Comparison of ENCODE assay signal across 13 mouse cellular contexts in genomic region chr16:11422889-11423610, GRCm38 (mm10).
A peak's percentile ranks its signal among the peaks of the same experiment; 100 is the strongest.
DNase-seq lines count a peak whose midpoint lies in the region; ATAC-seq and TF ChIP-seq lines count a peak whose summit lies in the region.
"Had no signal": no experiment of that assay in that cellular context is flagged by ENCODE, and none has a peak within 500 bp of the region (broad histone marks: within the 10 kb centered on the region; RNA-seq: fewer than 3 reads in every experiment).

No protein-coding gene starts in this region.

- peak overlapping the region; percentile 22; the same call in 1 of the 2 replicates for H3K27ac ChIP-seq in hindbrain, postnatal 0 days
- H3K27ac ChIP-seq in hindbrain, embryonic 16.5 days (ENCODE audit: low read depth, low read length): no peak overlapping the region
- H3K27ac ChIP-seq in CH12.LX (ENCODE audit: insufficient read depth, low read depth): no peak overlapping the region
- 0 out of 2 replicates have a peak overlapping the region, but pooled peaks have one; percentile 19 for H3K27ac ChIP-seq in liver, embryonic 16.5 days (ENCODE audit: low read length)
- H3K27ac ChIP-seq: embryonic facial prominence, embryonic 13.5 days; forebrain, embryonic 13.5 days; heart, embryonic 15.5 days; hindbrain, embryonic 15.5 days; kidney, embryonic 15.5 days had no signal

- no peaks in the 10 kb centered on the region; the same call in 1 of the 2 replicates for H3K36me3 ChIP-seq in hindbrain, postnatal 0 days (ENCODE audit: insufficient read depth, low read length)
- no peaks in the 10 kb centered on the region for H3K36me3 ChIP-seq in hindbrain, embryonic 16.5 days (ENCODE audit: control insufficient read depth, insufficient read depth, low read length)
- H3K36me3 ChIP-seq in CH12.LX (replicated peaks in 1 of 2; ENCODE audit: control insufficient read depth in 1 of 2, insufficient read depth in 1 of 2, low read length in 1 of 2): peaks cover 0 to 2% of the 10 kb centered on the region in 2 experiments
- 0 out of 2 replicates have a peak, but pooled peaks cover 3% of the 10 kb centered on the region for H3K36me3 ChIP-seq in liver, embryonic 16.5 days (ENCODE audit: control insufficient read depth, insufficient read depth)
- H3K36me3 ChIP-seq: heart, embryonic 15.5 days had no signal

- no peak for TF ChIP-seq RAD21 in CH12.LX (IDR thresholded peaks at IDR 0.05; ENCODE audit: low read depth, low read length)

- no peak overlapping the region for H3K9ac ChIP-seq in hindbrain, postnatal 0 days (replicated peaks; ENCODE audit: low read length)
- H3K9ac ChIP-seq in hindbrain, embryonic 16.5 days (ENCODE audit: low read depth, low read length): no peak overlapping the region
- no peak overlapping the region for H3K9ac ChIP-seq in CH12.LX (ENCODE audit: insufficient read depth, low read depth)
- no peak overlapping the region for H3K9ac ChIP-seq in liver, embryonic 16.5 days (ENCODE audit: low read depth, low read length)
- H3K9ac ChIP-seq: embryonic facial prominence, embryonic 13.5 days; forebrain, embryonic 13.5 days; heart, embryonic 15.5 days; hindbrain, embryonic 15.5 days; kidney, embryonic 15.5 days had no signal

- peak; percentile 60 for TF ChIP-seq CTCF in hindbrain, postnatal 0 days (IDR thresholded peaks at IDR 0.05; ENCODE audit: low read depth)
- TF ChIP-seq CTCF in CH12.LX (conservative IDR thresholded peaks at IDR 0.05 in 1 of 2, IDR thresholded peaks at IDR 0.05 in 1 of 2; ENCODE audit: low read depth in 2 of 2, low read length in 2 of 2): peak; percentile 43 to 44; a peak in 3 of 4 replicates

- no peak for TF ChIP-seq EP300 in CH12.LX (IDR thresholded peaks at IDR 0.05; ENCODE audit: low read length)

- dilution Hi-C loops in CH12.LX (cut with MboI; ENCODE audit: extremely low pct_ligation_motif_present, extremely low pct_unique_long_range_greater_than_20kb, low sequenced_read_pairs): no loop called here

- no peak for ATAC-seq in hindbrain, postnatal 0 days
- ATAC-seq in hindbrain, embryonic 16.5 days: no peak
- ATAC-seq in liver, embryonic 16.5 days (ENCODE audit: low read depth): no peak
- ATAC-seq: forebrain, embryonic 13.5 days had no signal

- in situ Hi-C loops in CH12.LX (cut with MboI; ENCODE audit: low pct_ligation_motif_present, low pct_unique_long_range_greater_than_20kb, low sequenced_read_pairs): no loop called here

- H3K79me2 ChIP-seq in CH12.LX (replicated peaks; ENCODE audit: control insufficient read depth, extremely low read depth, insufficient read depth, poor library complexity, severe bottlenecking): no peaks in the 10 kb centered on the region

- H3K4me2 ChIP-seq in hindbrain, postnatal 0 days (ENCODE audit: low read depth, low read length): no peak overlapping the region
- no peak overlapping the region for H3K4me2 ChIP-seq in hindbrain, embryonic 16.5 days (ENCODE audit: low read length)
- H3K4me2 ChIP-seq in CH12.LX (ENCODE audit: insufficient read depth, low read depth, poor library complexity, severe bottlenecking): no peak overlapping the region
- no peak overlapping the region for H3K4me2 ChIP-seq in liver, embryonic 16.5 days (ENCODE audit: low read depth, low read length)
- H3K4me2 ChIP-seq: embryonic facial prominence, embryonic 13.5 days; forebrain, embryonic 13.5 days; heart, embryonic 15.5 days; hindbrain, embryonic 15.5 days; kidney, embryonic 15.5 days had no signal

- no peak for TF ChIP-seq POLR2A in CH12.LX (IDR thresholded peaks at IDR 0.05; ENCODE audit: low read depth, low read length)

- H3K4me3 ChIP-seq in hindbrain, postnatal 0 days (ENCODE audit: low read length): no peak overlapping the region
- H3K4me3 ChIP-seq in hindbrain, embryonic 16.5 days (ENCODE audit: low read length): no peak overlapping the region
- no peak overlapping the region for H3K4me3 ChIP-seq in CH12.LX (replicated peaks in 1 of 3; ENCODE audit: low read depth in 2 of 3, low read length in 2 of 3, poor library complexity in 1 of 3)
- no peak overlapping the region for H3K4me3 ChIP-seq in liver, embryonic 16.5 days (ENCODE audit: low read depth, low read length)
- H3K4me3 ChIP-seq: embryonic facial prominence, embryonic 13.5 days; forebrain, embryonic 13.5 days; heart, embryonic 15.5 days; hindbrain, embryonic 15.5 days; kidney, embryonic 15.5 days had no signal

- WGBS in hindbrain, postnatal 0 days: 90% methylated on average over 2 of the region's 2 CpGs
- WGBS in hindbrain, embryonic 16.5 days: 98% methylated on average over 2 of the region's 2 CpGs
- 75% methylated on average over 2 of the region's 2 CpGs for WGBS in liver, embryonic 16.5 days (ENCODE audit: insufficient replicate concordance)

- H3K27me3 ChIP-seq in hindbrain, postnatal 0 days (ENCODE audit: insufficient read depth, low read length): no peaks in the 10 kb centered on the region
- H3K27me3 ChIP-seq in hindbrain, embryonic 16.5 days (replicated peaks; ENCODE audit: control insufficient read depth, insufficient read depth, low read length): no peaks in the 10 kb centered on the region
- H3K27me3 ChIP-seq in CH12.LX (replicated peaks): no peaks in the 10 kb centered on the region
- H3K27me3 ChIP-seq in liver, embryonic 16.5 days (ENCODE audit: control insufficient read depth, insufficient read depth, low read depth, low read length): no peaks in the 10 kb centered on the region
- H3K27me3 ChIP-seq: embryonic facial prominence, embryonic 13.5 days; forebrain, embryonic 13.5 days; heart, embryonic 15.5 days; hindbrain, embryonic 15.5 days; kidney, embryonic 15.5 days had no signal

- no peaks in the 10 kb centered on the region for H3K9me3 ChIP-seq in hindbrain, postnatal 0 days (ENCODE audit: low read length)
- H3K9me3 ChIP-seq in hindbrain, embryonic 16.5 days (ENCODE audit: control insufficient read depth, low read length): no peaks in the 10 kb centered on the region
- peaks cover 10% of the 10 kb centered on the region for H3K9me3 ChIP-seq in CH12.LX (replicated peaks; ENCODE audit: low read length)
- no peaks in the 10 kb centered on the region; the same call in 1 of the 2 replicates for H3K9me3 ChIP-seq in liver, embryonic 16.5 days (replicated peaks; ENCODE audit: control insufficient read depth, low read length)
- H3K9me3 ChIP-seq: embryonic facial prominence, embryonic 13.5 days; forebrain, embryonic 13.5 days; heart, embryonic 15.5 days; hindbrain, embryonic 15.5 days; kidney, embryonic 15.5 days had no signal

- H3K4me1 ChIP-seq in hindbrain, postnatal 0 days (ENCODE audit: insufficient read depth, low read length): no peaks in the 10 kb centered on the region
- no peaks in the 10 kb centered on the region for H3K4me1 ChIP-seq in hindbrain, embryonic 16.5 days (ENCODE audit: control insufficient read depth, insufficient read depth, low read depth, low read length)
- H3K4me1 ChIP-seq in CH12.LX (ENCODE audit: control insufficient read depth in 1 of 2, insufficient read depth in 2 of 2): peaks cover 2 to 9% of the 10 kb centered on the region in 2 experiments; a peak in 3 of 4 replicates
- peaks cover 17% of the 10 kb centered on the region for H3K4me1 ChIP-seq in liver, embryonic 16.5 days (ENCODE audit: control insufficient read depth, low read depth, low read length)
- H3K4me1 ChIP-seq: forebrain, embryonic 13.5 days; kidney, embryonic 15.5 days had no signal

- DNase-seq in adrenal gland, adult 2 months: peak; percentile 34
- no peak for DNase-seq in adrenal gland, postnatal 4 days (ENCODE audit: low spot score in 2 of 2)
- no peak for DNase-seq in hindbrain, postnatal 0 days (ENCODE audit: low spot score)
- DNase-seq in CH12.LX (ENCODE audit: extremely low read depth): no peak
- no peak for DNase-seq in spleen, postnatal 4 days (ENCODE audit: low spot score in 2 of 2)
- no peak for DNase-seq in spleen, adult 18-20 months

TF ChIP-seq in CH12.LX, 34 proteins besides CTCF, POLR2A, EP300 and RAD21:
- TF ChIP-seq NELFE (IDR thresholded peaks at IDR 0.05; ENCODE audit: low read depth, low read length) (0 out of 2 replicates have a peak, but pooled peaks have one; percentile 5), E2F4 (IDR thresholded peaks at IDR 0.05; ENCODE audit: insufficient replicate concordance, low read depth, low read length) (no peak)

Comparison
In these comparisons a context has a peak if more than half of its experiments do, and no peak if none do; other contexts are left out.
1. H3K27ac ChIP-seq: peak in hindbrain, postnatal 0 days (single experiment) and liver, embryonic 16.5 days (single experiment); none in hindbrain, embryonic 16.5 days (single experiment) and CH12.LX (single experiment).